Mouse (Mus musculus): ENCODE measurements around the gene Mef2a. TPM values are rescaled to one million over a fixed set of nuclear protein-coding genes. Genes with fewer than 3 reads are reported as not detected.

The Mef2a gene
- polyA plus RNA-seq, 1 experiment: 17.5 TPM

GRCm38 (mm10) chr7:67352989-67353388, 19.7 kb downstream of the Mef2a start:
- TF ChIP-seq CTCF (IDR thresholded peaks at IDR 0.05; ENCODE audit: extremely low read depth, insufficient read depth, insufficient read length, insufficient replicate concordance) (no peak), POLR2A (IDR thresholded peaks at IDR 0.05; ENCODE audit: low read depth, low read length) (no peak)
- no peaks in the 10 kb centered on the region for H3K36me3 ChIP-seq (ENCODE audit: control insufficient read depth, insufficient read depth, low read length)
- H3K27ac ChIP-seq (ENCODE audit: insufficient read depth, low read length): no peak overlapping the region
- WGBS: 48% methylated on average over 4 of the region's 4 CpGs
- no peak for DNase-seq (ENCODE audit: low read depth in 1 of 2, low spot score in 2 of 2)
- no peaks in the 10 kb centered on the region for H3K27me3 ChIP-seq (ENCODE audit: control insufficient read depth, insufficient read depth, low read length)
- H3K4me1 ChIP-seq (ENCODE audit: control insufficient read depth, insufficient read depth, insufficient read length): peaks cover 2% of the 10 kb centered on the region
- H3K4me3 ChIP-seq (ENCODE audit: extremely low read depth, insufficient read depth, insufficient read length): no peak overlapping the region

DNA sequence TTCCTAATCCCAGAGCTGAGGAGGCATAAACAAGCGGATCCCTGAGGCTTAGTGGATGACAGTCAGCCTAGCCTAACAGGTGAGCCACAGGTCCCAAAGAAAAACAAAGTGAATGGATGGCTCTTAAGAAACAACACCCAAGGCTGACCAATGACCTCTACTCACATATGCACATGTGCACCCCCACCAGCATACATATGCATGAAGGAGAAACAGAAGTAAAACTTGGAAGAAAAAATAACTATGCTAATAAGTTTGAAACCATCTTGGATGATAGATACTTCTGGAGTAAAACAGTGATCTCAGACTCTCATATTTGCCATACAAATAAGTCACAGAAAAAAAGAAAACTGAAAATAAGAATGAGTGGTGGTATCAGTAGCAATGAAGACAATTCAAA, 28.2 kb downstream of the Mef2a start:
- Histone ChIP-seq H3K27me3 (ENCODE audit: control insufficient read depth, insufficient read depth, low read length) (no peaks in the 10 kb centered on the region), H3K4me1 (ENCODE audit: control insufficient read depth, insufficient read depth, insufficient read length) (no peaks in the 10 kb centered on the region; the same call in 1 of the 2 replicates), H3K27ac (ENCODE audit: insufficient read depth, low read length) (no peak overlapping the region), H3K4me3 (ENCODE audit: extremely low read depth, insufficient read depth, insufficient read length) (no peak overlapping the region), H3K36me3 (ENCODE audit: control insufficient read depth, insufficient read depth, low read length) (0 out of 2 replicates have a peak, but pooled peaks cover 2% of the 10 kb centered on the region)
- no peak for TF ChIP-seq POLR2A (IDR thresholded peaks at IDR 0.05; ENCODE audit: low read depth, low read length)
- no peak for TF ChIP-seq CTCF (IDR thresholded peaks at IDR 0.05; ENCODE audit: extremely low read depth, insufficient read depth, insufficient read length, insufficient replicate concordance)
- no peak for DNase-seq (ENCODE audit: low read depth in 1 of 2, low spot score in 2 of 2)
- 100% methylated on average over 1 of the region's 1 CpGs for WGBS

DNA sequence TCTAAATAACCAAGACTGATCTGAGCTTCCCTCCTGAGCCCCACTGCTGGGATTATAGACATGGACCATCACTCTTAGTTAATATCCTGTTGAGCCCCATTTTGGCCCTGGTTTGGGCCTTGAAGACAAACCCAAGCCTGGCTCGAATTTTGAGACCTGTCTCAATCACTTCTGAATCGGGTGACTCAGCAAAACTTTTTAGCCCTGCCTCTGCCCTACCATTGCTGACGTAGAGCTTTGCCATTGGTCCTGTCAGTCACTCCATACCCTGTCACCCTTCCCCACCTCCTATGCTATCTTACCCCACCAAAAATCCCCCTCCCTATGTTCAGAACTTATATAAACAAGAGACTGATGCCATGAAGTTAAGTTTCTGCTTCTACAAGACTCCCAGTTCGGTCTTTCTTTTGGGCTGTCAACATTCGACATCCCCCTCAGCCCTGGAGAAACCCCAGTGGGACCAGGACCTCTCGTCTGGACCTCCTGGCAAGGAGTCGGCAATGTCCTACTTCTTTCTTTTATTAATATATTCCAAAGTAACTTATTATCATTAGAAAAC, 30.5 kb downstream of the Mef2a start:
- Histone ChIP-seq H3K4me3 (ENCODE audit: extremely low read depth, insufficient read depth, insufficient read length) (no peak overlapping the region), H3K4me1 (ENCODE audit: control insufficient read depth, insufficient read depth, insufficient read length) (no peaks in the 10 kb centered on the region; the same call in 1 of the 2 replicates), H3K27me3 (ENCODE audit: control insufficient read depth, insufficient read depth, low read length) (no peaks in the 10 kb centered on the region), H3K36me3 (ENCODE audit: control insufficient read depth, insufficient read depth, low read length) (0 out of 2 replicates have a peak, but pooled peaks cover 2% of the 10 kb centered on the region), H3K27ac (ENCODE audit: insufficient read depth, low read length) (no peak overlapping the region)
- WGBS: 84% methylated on average over 7 of the region's 7 CpGs
- DNase-seq (ENCODE audit: low read depth in 1 of 2, low spot score in 2 of 2): no peak
- TF ChIP-seq CTCF (IDR thresholded peaks at IDR 0.05; ENCODE audit: extremely low read depth, insufficient read depth, insufficient read length, insufficient replicate concordance): no peak
- no peak for TF ChIP-seq POLR2A (IDR thresholded peaks at IDR 0.05; ENCODE audit: low read depth, low read length)

DNA sequence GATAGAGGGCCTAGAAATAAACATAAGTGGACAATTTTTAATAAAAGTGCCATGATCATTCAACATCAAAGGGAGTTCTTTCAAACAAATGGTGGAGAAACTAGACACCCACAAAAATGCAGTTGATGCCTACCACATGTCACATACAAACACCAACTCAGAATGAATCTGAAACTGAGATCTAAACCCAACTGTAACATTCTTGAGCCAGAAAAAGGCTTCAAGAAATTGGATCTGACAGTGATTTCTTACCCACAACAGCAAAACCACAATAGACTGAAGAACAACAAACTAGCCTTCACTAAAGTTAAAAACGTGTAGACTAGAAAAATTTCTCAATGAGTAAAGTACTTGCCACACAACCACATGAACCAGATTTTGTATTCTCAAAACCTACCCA, 52.3 kb downstream of the Mef2a start:
- DNase-seq (ENCODE audit: low read depth in 1 of 2, low spot score in 2 of 2): no peak
- Histone ChIP-seq H3K36me3 (ENCODE audit: control insufficient read depth, insufficient read depth, low read length) (peaks cover 2% of the 10 kb centered on the region; the same call in 1 of the 2 replicates), H3K27me3 (ENCODE audit: control insufficient read depth, insufficient read depth, low read length) (no peaks in the 10 kb centered on the region), H3K4me1 (ENCODE audit: control insufficient read depth, insufficient read depth, insufficient read length) (no peaks in the 10 kb centered on the region), H3K27ac (ENCODE audit: insufficient read depth, low read length) (no peak overlapping the region), H3K4me3 (ENCODE audit: extremely low read depth, insufficient read depth, insufficient read length) (no peak overlapping the region)
- 15% methylated on average over 1 of the region's 1 CpGs for WGBS
- no peak for TF ChIP-seq POLR2A (IDR thresholded peaks at IDR 0.05; ENCODE audit: low read depth, low read length)
- TF ChIP-seq CTCF (IDR thresholded peaks at IDR 0.05; ENCODE audit: extremely low read depth, insufficient read depth, insufficient read length, insufficient replicate concordance): no peak

- Histone ChIP-seq H3K36me3 (ENCODE audit: control insufficient read depth, insufficient read depth, low read length) (peaks cover 2% of the 10 kb centered on the region; the same call in 1 of the 2 replicates), H3K4me1 (ENCODE audit: control insufficient read depth, insufficient read depth, insufficient read length) (no peaks in the 10 kb centered on the region), H3K4me3 (ENCODE audit: extremely low read depth, insufficient read depth, insufficient read length) (no peak overlapping the region), H3K27ac (ENCODE audit: insufficient read depth, low read length) (no peak overlapping the region), H3K27me3 (ENCODE audit: control insufficient read depth, insufficient read depth, low read length) (no peaks in the 10 kb centered on the region)
- DNase-seq (ENCODE audit: low read depth in 1 of 2, low spot score in 2 of 2): no peak
- TF ChIP-seq POLR2A (IDR thresholded peaks at IDR 0.05; ENCODE audit: low read depth, low read length): no peak
- no peak for TF ChIP-seq CTCF (IDR thresholded peaks at IDR 0.05; ENCODE audit: extremely low read depth, insufficient read depth, insufficient read length, insufficient replicate concordance)
Observed at GRCm38 (mm10) chr7:67318697-67319096, 54.0 kb downstream of the Mef2a start.

DNA sequence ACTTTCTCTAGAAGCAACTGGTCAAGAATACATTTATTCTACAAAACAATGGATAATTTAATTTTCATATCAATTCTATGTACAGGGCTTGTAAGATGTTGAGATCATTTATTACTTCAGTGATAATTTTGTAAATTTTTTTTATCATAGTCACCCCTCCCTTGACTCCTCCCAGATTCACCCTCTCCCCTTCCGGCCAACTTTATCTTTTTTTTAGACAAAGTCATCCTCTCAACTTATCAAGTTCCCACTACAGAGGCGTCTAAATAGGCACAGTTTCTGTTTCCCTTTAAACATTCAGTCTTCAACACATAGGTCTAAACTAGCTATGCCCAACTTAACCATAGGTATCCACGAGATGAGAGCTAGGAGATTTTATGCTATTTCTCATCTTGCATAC, 59.5 kb downstream of the Mef2a start:
- no peak for DNase-seq (ENCODE audit: low read depth in 1 of 2, low spot score in 2 of 2)

DNA sequence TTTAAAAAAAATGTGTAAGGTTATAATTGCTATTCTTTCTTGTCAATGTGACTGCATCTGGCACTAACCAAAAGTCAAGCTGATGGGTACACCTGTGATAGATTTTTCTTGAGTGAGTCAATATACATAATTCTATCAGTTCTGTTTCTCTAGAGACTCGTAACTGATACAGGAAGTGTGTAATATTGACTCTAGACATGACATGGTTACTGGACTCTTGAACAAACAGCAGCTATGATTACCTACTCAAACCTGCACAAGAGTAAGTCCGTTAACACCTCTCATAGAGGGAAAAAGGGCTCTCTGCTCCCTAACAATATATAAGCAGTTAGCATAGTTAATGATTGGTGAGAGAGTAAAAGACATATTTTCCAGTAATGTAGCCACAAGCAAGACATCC, 62.5 kb downstream of the Mef2a start:
- no peak overlapping the region for H3K27ac ChIP-seq (ENCODE audit: insufficient read depth, low read length)
- H3K36me3 ChIP-seq (ENCODE audit: control insufficient read depth, insufficient read depth, low read length): no peaks in the 10 kb centered on the region
- 86% methylated on average over 2 of the region's 2 CpGs for WGBS
- H3K4me3 ChIP-seq (ENCODE audit: extremely low read depth, insufficient read depth, insufficient read length): no peak overlapping the region
- H3K4me1 ChIP-seq (ENCODE audit: control insufficient read depth, insufficient read depth, insufficient read length): no peaks in the 10 kb centered on the region
- no peak for DNase-seq (ENCODE audit: low read depth in 1 of 2, low spot score in 2 of 2)
- H3K27me3 ChIP-seq (ENCODE audit: control insufficient read depth, insufficient read depth, low read length): no peaks in the 10 kb centered on the region
- TF ChIP-seq CTCF (IDR thresholded peaks at IDR 0.05; ENCODE audit: extremely low read depth, insufficient read depth, insufficient read length, insufficient replicate concordance) (no peak), POLR2A (IDR thresholded peaks at IDR 0.05; ENCODE audit: low read depth, low read length) (no peak)

More for the DNA sequence above, 59.5 kb downstream of the Mef2a start:
- Histone ChIP-seq H3K36me3 (ENCODE audit: control insufficient read depth, insufficient read depth, low read length) (peaks cover 2% of the 10 kb centered on the region; the same call in 1 of the 2 replicates), H3K27ac (ENCODE audit: insufficient read depth, low read length) (no peak overlapping the region), H3K27me3 (ENCODE audit: control insufficient read depth, insufficient read depth, low read length) (no peaks in the 10 kb centered on the region), H3K4me1 (ENCODE audit: control insufficient read depth, insufficient read depth, insufficient read length) (no peaks in the 10 kb centered on the region), H3K4me3 (ENCODE audit: extremely low read depth, insufficient read depth, insufficient read length) (no peak overlapping the region)
- 83% methylated on average over 3 of the region's 3 CpGs for WGBS
- TF ChIP-seq POLR2A (IDR thresholded peaks at IDR 0.05; ENCODE audit: low read depth, low read length): no peak
- no peak for TF ChIP-seq CTCF (IDR thresholded peaks at IDR 0.05; ENCODE audit: extremely low read depth, insufficient read depth, insufficient read length, insufficient replicate concordance)

All from spleen, adult 2 months (tissue).